8 mouse cellular contexts compared by ENCODE assay signal in genomic region chr15:96461541-96462512, GRCm38 (mm10). TPM values are rescaled to one million over a fixed set of nuclear protein-coding genes. Genes with fewer than 3 reads are reported as not detected.
DNase-seq lines count a peak whose midpoint lies in the region; ATAC-seq and TF ChIP-seq lines count a peak whose summit lies in the region.

No protein-coding gene starts in this region.

- peak overlapping the region; percentile 57 for H3K4me3 ChIP-seq in kidney, postnatal 0 days (replicated peaks; ENCODE audit: low read depth, low read length)
- peak overlapping the region; percentile 90 for H3K4me3 ChIP-seq in limb, embryonic 12.5 days (replicated peaks)
- peak overlapping the region; percentile 82 for H3K4me3 ChIP-seq in neural tube, embryonic 15.5 days (replicated peaks)

- intact Hi-C loops in gastrocnemius, postnatal 36 days (cut with DNase I): loop anchor here (5.0 kb wide), 1 partner anchor 175 kb away; the partner anchor contains the start of gene Arid2

- no peaks in the 10 kb centered on the region for H3K27me3 ChIP-seq in kidney, postnatal 0 days (ENCODE audit: insufficient read depth, low read length)
- H3K27me3 ChIP-seq in limb, embryonic 12.5 days: no peaks in the 10 kb centered on the region
- H3K27me3 ChIP-seq in neural tube, embryonic 15.5 days (replicated peaks): no peaks in the 10 kb centered on the region

- H3K27ac ChIP-seq in kidney, postnatal 0 days: peak overlapping the region; percentile 94
- H3K27ac ChIP-seq in limb, embryonic 12.5 days: peak overlapping the region; percentile 100
- H3K27ac ChIP-seq in neural tube, embryonic 15.5 days (replicated peaks): peak overlapping the region; percentile 96

- no peaks in the 10 kb centered on the region for H3K36me3 ChIP-seq in kidney, postnatal 0 days (ENCODE audit: insufficient read depth, low read length)
- 0 out of 2 replicates have a peak, but pooled peaks cover 7% of the 10 kb centered on the region for H3K36me3 ChIP-seq in limb, embryonic 12.5 days
- H3K36me3 ChIP-seq in neural tube, embryonic 15.5 days: no peaks in the 10 kb centered on the region

- peak; percentile 20; the same call in 1 of the 2 replicates for TF ChIP-seq CTCF in kidney, postnatal 0 days (IDR thresholded peaks at IDR 0.05; ENCODE audit: low read depth)

- 0 out of 2 replicates have a peak, but pooled peaks cover 6% of the 10 kb centered on the region for H3K4me1 ChIP-seq in kidney, postnatal 0 days (replicated peaks; ENCODE audit: insufficient read depth, low read length)
- peaks cover 22% of the 10 kb centered on the region for H3K4me1 ChIP-seq in limb, embryonic 12.5 days (replicated peaks)
- H3K4me1 ChIP-seq in neural tube, embryonic 15.5 days: peaks cover 30% of the 10 kb centered on the region

- H3K4me2 ChIP-seq in kidney, postnatal 0 days (ENCODE audit: low read length): peak overlapping the region; percentile 96
- peak overlapping the region; percentile 88 for H3K4me2 ChIP-seq in limb, embryonic 12.5 days
- peak overlapping the region; percentile 85 for H3K4me2 ChIP-seq in neural tube, embryonic 15.5 days

- H3K9me3 ChIP-seq in kidney, postnatal 0 days (replicated peaks; ENCODE audit: low read length): no peaks in the 10 kb centered on the region
- no peaks in the 10 kb centered on the region for H3K9me3 ChIP-seq in limb, embryonic 12.5 days
- no peaks in the 10 kb centered on the region for H3K9me3 ChIP-seq in neural tube, embryonic 15.5 days (replicated peaks)

- peak overlapping the region; percentile 72 for H3K9ac ChIP-seq in kidney, postnatal 0 days (ENCODE audit: low read depth, low read length)
- peak overlapping the region; percentile 72 for H3K9ac ChIP-seq in limb, embryonic 12.5 days (replicated peaks)
- H3K9ac ChIP-seq in neural tube, embryonic 15.5 days (replicated peaks): peak overlapping the region; percentile 83

- peak; percentile 63 for DNase-seq in kidney, postnatal 0 days (ENCODE audit: low spot score)
- DNase-seq in kidney, adult 18-20 months: no peak
- peak; percentile 64 for DNase-seq in NIH3T3 (ENCODE audit: low read depth)
- no peak for DNase-seq in adrenal gland, adult (ENCODE audit: inconsistent age in 2 of 2, low spot score in 1 of 2)
- no peak for DNase-seq in gastrocnemius, postnatal 36 days

- ATAC-seq in kidney, postnatal 0 days (replicated peaks; ENCODE audit: low FRiP score, low read depth): peak; percentile 16
- peak; percentile 41 for ATAC-seq in erythroid progenitor cell, adult 5-6 weeks (replicated peaks; ENCODE audit: low FRiP score, poor library complexity, severe bottlenecking)
- ATAC-seq in limb, embryonic 12.5 days (ENCODE audit: insufficient number of reproducible peaks, insufficient read depth, low FRiP score, low TSS enrichment, low read depth): peak; percentile 24; the same call in 1 of the 2 replicates
- peak; percentile 40 for ATAC-seq in neural tube, embryonic 15.5 days (ENCODE audit: low FRiP score)

- 6% methylated on average over 22 of the region's 22 CpGs for WGBS in kidney, postnatal 0 days
- 16% methylated on average over 22 of the region's 22 CpGs for WGBS in limb, embryonic 12.5 days
- WGBS in neural tube, embryonic 15.5 days: 5% methylated on average over 22 of the region's 22 CpGs

RNA-seq across cellular contexts. Expression of gene Scaf11, which starts 1.2 kb away (rescaled TPM):
- polyA plus RNA-seq in kidney, postnatal 0 days (2015; fragmentation: Nextera tagmentation; extraction: Ambion mirVana): 80.0 and 81.5 TPM in 2 replicates
- 91.4 and 99.5 TPM in 2 replicates for total RNA-seq in erythroid progenitor cell, adult 5-6 weeks (2015; ENCODE audit: low replicate concordance)
- total RNA-seq in erythroid progenitor cell, adult 5-6 weeks (2017; ENCODE audit: low replicate concordance): 122 and 172 TPM in 2 replicates
- 131 and 133 TPM in 2 replicates for polyA plus RNA-seq in limb, embryonic 12.5 days (2016; fragmentation: Nextera tagmentation; extraction: Ambion mirVana)
- 43.8 and 51.4 TPM in 2 replicates for polyA plus RNA-seq in neural tube, embryonic 15.5 days (2015; fragmentation: Nextera tagmentation; extraction: Ambion mirVana)
- 10 to 100 TPM; 29.2 to 35.8 TPM for total RNA-seq in gastrocnemius, postnatal 36 days (2021)

Comparison
In these comparisons a context has a peak if more than half of its experiments do, and no peak if none do; other contexts are left out.
1. DNase-seq: peak in kidney, postnatal 0 days (single experiment) and NIH3T3 (single experiment); none in kidney, adult 18-20 months (single experiment), adrenal gland, adult (0 of 2) and gastrocnemius, postnatal 36 days (0 of 2).
2. Peak in every context shown above with its lines, with median percentiles within 50 percentile points of each other: ATAC-seq, H3K27ac ChIP-seq, H3K4me2 ChIP-seq, H3K4me3 ChIP-seq and H3K9ac ChIP-seq.